Mouse (Mus musculus): Measurements from ENCODE around the gene Ppp2r5e.

DNA sequence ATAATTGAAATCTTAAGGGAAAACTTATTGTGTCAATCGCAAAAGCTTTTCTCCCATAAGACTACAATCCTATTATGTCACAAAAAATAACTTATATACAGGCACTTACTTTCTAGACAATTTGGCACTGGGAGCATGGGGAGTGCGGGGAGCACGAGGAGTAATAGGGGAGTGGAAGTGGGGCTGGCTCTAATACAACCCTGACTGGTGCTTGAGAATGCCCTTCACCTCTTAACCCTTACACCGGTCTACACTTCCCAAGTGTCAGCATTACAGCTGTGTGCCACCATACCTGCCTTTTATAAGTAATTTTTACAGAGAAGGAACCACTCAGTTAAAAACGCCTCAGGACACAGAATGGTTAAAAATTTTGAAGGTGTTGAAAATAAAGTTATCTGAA, 44.4 kb downstream of the Ppp2r5e start:
- TF ChIP-seq CTCF (IDR thresholded peaks at IDR 0.05; ENCODE audit: borderline replicate concordance, insufficient read depth, low read depth, low read length) (no peak), POLR2A (IDR thresholded peaks at IDR 0.05; ENCODE audit: borderline replicate concordance, insufficient read depth, low read length) (no peak)

Data from cerebellum, adult 2 months (tissue).